Mouse (Mus musculus) midbrain, embryonic 16.5 days (tissue): ENCODE results near the gene Slc4a5. TPM values are rescaled to one million over a fixed set of nuclear protein-coding genes. Genes with fewer than 3 reads are reported as not detected.

Source experiments
- ATAC-seq: fragments of 200-750 bp; cut with Nextera tagmentation; 2 replicates; pipeline ENCODE4 v1.8.0; 2017; ENCODE audit warnings: moderate TSS enrichment
- H3K27ac ChIP-seq: fragments of 300-500 bp; sonication (generic); 2 replicates; pipeline ENCODE4 v1.5.1; 2014; ENCODE audit warnings: mild to moderate bottlenecking, low read length, mixed read lengths
- H3K27me3 ChIP-seq: fragments of 300-500 bp; sonication (generic); 2 replicates; pipeline ENCODE4 v1.6.1; 2014; ENCODE audit warnings: low read depth, low read length, mixed read lengths; ENCODE audit not compliant: control insufficient read depth, insufficient read depth
- H3K36me3 ChIP-seq: fragments of 300-500 bp; sonication (generic); 2 replicates; pipeline ENCODE4 v1.6.1; 2014; ENCODE audit warnings: mild to moderate bottlenecking, low read length, moderate library complexity, mixed read lengths; ENCODE audit not compliant: control insufficient read depth, insufficient read depth
- H3K4me1 ChIP-seq: fragments of 300-500 bp; sonication (generic); 2 replicates; pipeline ENCODE4 v1.6.1; 2014; ENCODE audit warnings: mild to moderate bottlenecking, low read length, mixed read lengths; ENCODE audit not compliant: control insufficient read depth, insufficient read depth
- H3K4me2 ChIP-seq: fragments of 300-500 bp; sonication (generic); 2 replicates; pipeline ENCODE4 v1.6.1; 2014; ENCODE audit warnings: mild to moderate bottlenecking, low read length, mixed read lengths
- H3K4me3 ChIP-seq: fragments of 300-500 bp; sonication (generic); 2 replicates; pipeline ENCODE4 v1.5.1; 2014; ENCODE audit warnings: low read depth, mild to moderate bottlenecking, low read length, moderate library complexity, mixed read lengths
- H3K9ac ChIP-seq: fragments of 300-500 bp; sonication (generic); 2 replicates; pipeline ENCODE4 v1.6.1; 2014; ENCODE audit warnings: low read depth, low read length, mixed read lengths
- H3K9me3 ChIP-seq: fragments of 300-500 bp; sonication (generic); replicated peaks from 2 replicates; pipeline ENCODE4 v1.6.1; 2014; ENCODE audit warnings: mild to moderate bottlenecking, low read length, mixed read lengths; ENCODE audit not compliant: control insufficient read depth, poor library complexity, severe bottlenecking
- WGBS: fragments of 180-500 bp; shearing (Covaris S2); extraction: QIAGEN DNeasy Blood & Tissue Kit; methylation state at CpG from one replicate; pipeline ENCODE4 v1.1.7; 2014; 5-methylcytosine and 5-hydroxymethylcytosine counted together
- polyA plus RNA-seq: library from polyadenylated mRNA; unstranded; fragments of >200 nt; fragmentation: Nextera tagmentation; extraction: Ambion mirVana; gene quantifications from 2 replicates; pipeline ENCODE4 v1.2.1, GENCODE M21; 2015

Slc4a5 gene
- polyA plus RNA-seq, 1 experiment from 2014 or later: 0.49 TPM

DNA sequence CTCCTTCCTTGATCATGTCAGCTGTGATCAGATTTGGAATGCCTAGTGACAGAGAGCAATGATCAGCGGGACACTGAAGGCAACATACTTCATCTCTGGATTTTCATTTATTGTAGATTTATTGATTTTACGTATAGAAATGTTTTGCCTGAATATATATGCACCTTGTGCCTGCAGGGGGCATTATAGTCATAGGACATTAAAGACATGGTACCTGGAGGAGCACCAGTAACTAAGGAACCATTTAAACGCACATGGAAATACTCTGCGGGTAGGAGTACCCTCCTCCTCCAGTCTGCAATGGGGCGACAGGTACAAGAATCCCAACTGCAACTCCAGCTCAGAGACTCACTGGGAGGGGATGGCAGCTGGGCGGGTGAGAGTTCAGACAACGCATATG lies 89.4 kb downstream of the Slc4a5 start:
- no peak for ATAC-seq
- H3K27me3 ChIP-seq: no peaks in the 10 kb centered on the region
- H3K27ac ChIP-seq: no peak overlapping the region
- H3K36me3 ChIP-seq: peaks cover 20% of the 10 kb centered on the region
- no peak overlapping the region for H3K4me2 ChIP-seq
- H3K4me3 ChIP-seq: no peak overlapping the region
- no peaks in the 10 kb centered on the region for H3K9me3 ChIP-seq
- no peaks in the 10 kb centered on the region for H3K4me1 ChIP-seq
- H3K9ac ChIP-seq: no peak overlapping the region
- 95% methylated on average over 7 of the region's 7 CpGs for WGBS

DNA sequence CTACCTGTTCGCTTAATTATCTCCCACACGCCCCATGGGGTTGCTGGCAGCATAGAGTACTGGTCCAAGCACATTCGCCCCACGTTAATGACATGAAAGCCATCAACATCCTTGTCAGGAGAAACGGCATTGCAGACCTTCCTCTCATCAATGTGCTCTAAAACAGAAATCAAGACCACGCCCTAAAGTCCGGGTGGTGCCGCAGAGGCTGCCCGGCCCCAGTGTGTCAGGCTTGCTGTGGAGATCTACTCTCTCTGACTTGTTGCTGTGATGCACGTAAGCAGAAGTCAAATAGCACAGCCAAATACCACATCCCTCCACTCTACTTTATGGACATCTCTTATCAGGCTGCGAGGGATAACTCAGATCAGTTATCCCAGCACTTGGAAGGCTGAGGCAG lies 91.6 kb downstream of the Slc4a5 start:
- no peak overlapping the region for H3K4me2 ChIP-seq
- peaks cover 12% of the 10 kb centered on the region; the same call in 1 of the 2 replicates for H3K36me3 ChIP-seq
- WGBS: 95% methylated on average over 11 of the region's 11 CpGs
- H3K9ac ChIP-seq: no peak overlapping the region
- no peak for ATAC-seq
- no peak overlapping the region for H3K27ac ChIP-seq
- H3K27me3 ChIP-seq: no peaks in the 10 kb centered on the region
- no peaks in the 10 kb centered on the region for H3K9me3 ChIP-seq
- no peak overlapping the region for H3K4me3 ChIP-seq
- H3K4me1 ChIP-seq: peaks cover 5% of the 10 kb centered on the region

DNA sequence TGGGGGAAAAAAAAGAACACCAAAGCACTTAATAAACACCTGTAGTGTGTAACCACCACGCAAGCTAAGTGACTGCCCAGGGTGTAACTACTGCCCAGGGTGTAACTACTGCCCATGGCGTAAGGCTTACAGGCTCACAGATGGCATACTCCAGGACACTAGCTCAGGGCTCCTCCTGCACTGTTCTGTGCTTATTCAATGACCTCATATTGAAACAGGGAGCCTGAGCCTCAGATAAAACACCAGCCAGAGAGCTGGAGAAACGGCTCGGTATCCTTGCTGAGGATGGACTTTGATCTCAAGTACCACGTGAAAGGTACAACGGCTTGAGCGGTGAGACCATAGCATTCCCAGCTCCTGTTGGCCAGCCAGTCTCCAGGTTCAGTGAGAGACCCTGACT lies 92.4 kb downstream of the Slc4a5 start:
- no peaks in the 10 kb centered on the region for H3K9me3 ChIP-seq
- 92% methylated on average over 7 of the region's 7 CpGs for WGBS
- H3K4me3 ChIP-seq: no peak overlapping the region
- no peak overlapping the region for H3K27ac ChIP-seq
- H3K27me3 ChIP-seq: no peaks in the 10 kb centered on the region
- no peak overlapping the region for H3K9ac ChIP-seq
- no peak overlapping the region for H3K4me2 ChIP-seq
- peaks cover 11% of the 10 kb centered on the region for H3K4me1 ChIP-seq
- no peak for ATAC-seq
- H3K36me3 ChIP-seq: peaks cover 12% of the 10 kb centered on the region; the same call in 1 of the 2 replicates

DNA sequence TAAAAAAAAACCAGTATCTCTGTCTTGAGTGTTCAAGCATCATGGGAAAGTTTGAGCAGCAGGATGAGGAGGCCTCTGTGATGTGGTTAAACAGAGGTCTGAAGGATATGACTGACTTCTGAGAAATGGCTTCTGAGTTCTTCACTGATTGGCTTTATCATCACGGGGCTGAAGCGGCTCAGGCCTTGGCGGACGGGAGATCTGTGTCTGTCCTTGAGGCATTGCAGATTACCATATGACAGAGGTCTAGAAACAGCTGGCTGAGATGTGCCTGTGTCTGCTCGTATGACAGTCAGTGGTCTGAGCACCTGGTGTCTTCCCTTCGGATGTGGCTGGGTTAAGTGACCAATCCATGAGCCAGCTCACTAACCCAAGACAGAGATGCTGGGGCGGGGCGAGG lies 92.9 kb downstream of the Slc4a5 start:
- Histone ChIP-seq H3K9me3 (no peaks in the 10 kb centered on the region), H3K4me1 (peaks cover 11% of the 10 kb centered on the region), H3K36me3 (peaks cover 12% of the 10 kb centered on the region; the same call in 1 of the 2 replicates), H3K4me3 (no peak overlapping the region), H3K27me3 (no peaks in the 10 kb centered on the region), H3K4me2 (no peak overlapping the region), H3K27ac (no peak overlapping the region), H3K9ac (no peak overlapping the region)
- ATAC-seq: no peak
- 89% methylated on average over 8 of the region's 8 CpGs for WGBS

DNA sequence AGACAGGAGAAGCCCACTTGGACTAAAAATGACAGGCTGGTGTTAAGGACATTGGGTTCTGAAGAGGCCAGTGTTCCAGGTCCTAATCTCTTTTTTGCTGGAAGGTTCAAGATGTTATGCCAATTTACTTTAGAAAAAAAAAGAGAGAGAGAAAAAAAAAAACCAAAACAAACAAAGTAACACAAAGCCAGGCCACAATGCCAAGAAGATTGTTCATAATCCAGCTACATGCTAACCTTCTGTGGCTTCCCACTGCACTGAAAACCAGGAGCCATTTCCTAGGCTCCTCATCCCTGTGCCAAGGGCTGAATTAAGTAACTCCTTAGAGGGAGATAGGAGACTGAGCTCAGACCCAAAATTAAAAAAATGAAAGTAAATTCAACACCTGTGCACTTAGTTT lies 95.7 kb downstream of the Slc4a5 start:
- Histone ChIP-seq H3K36me3 (peaks cover 6% of the 10 kb centered on the region; the same call in 1 of the 2 replicates), H3K4me3 (no peak overlapping the region), H3K4me2 (no peak overlapping the region), H3K27me3 (no peaks in the 10 kb centered on the region), H3K9me3 (no peaks in the 10 kb centered on the region), H3K27ac (no peak overlapping the region), H3K4me1 (peaks cover 14% of the 10 kb centered on the region), H3K9ac (no peak overlapping the region)
- ATAC-seq: no peak

DNA sequence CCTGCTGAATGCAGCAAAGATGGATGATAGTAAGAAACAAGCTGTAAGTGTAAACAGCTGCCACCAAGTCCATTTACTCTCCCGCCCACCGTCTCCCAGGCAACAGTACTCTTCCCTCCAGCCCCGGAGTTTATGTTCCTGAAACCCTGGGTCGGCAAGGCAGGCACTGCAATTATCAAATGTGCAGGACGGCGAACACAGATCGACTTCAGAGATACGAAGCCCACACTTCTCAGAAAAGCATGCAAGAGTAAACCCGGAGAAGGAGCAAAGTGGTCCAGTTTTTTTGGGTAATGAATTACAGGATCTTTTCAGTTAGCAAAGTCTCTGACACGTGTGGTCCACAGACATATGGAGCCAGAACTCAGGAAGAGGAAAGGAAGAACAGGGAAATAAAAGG lies 96.4 kb downstream of the Slc4a5 start:
- H3K36me3 ChIP-seq: peaks cover under 1% of the 10 kb centered on the region; the same call in 1 of the 2 replicates
- H3K27me3 ChIP-seq: no peaks in the 10 kb centered on the region
- ATAC-seq: no peak
- H3K9ac ChIP-seq: no peak overlapping the region
- no peaks in the 10 kb centered on the region for H3K9me3 ChIP-seq
- peaks cover 14% of the 10 kb centered on the region for H3K4me1 ChIP-seq
- peak overlapping the region; percentile 63 for H3K4me2 ChIP-seq
- WGBS: 3% methylated on average over 10 of the region's 10 CpGs
- H3K4me3 ChIP-seq: peak overlapping the region; percentile 83
- no peak overlapping the region for H3K27ac ChIP-seq

DNA sequence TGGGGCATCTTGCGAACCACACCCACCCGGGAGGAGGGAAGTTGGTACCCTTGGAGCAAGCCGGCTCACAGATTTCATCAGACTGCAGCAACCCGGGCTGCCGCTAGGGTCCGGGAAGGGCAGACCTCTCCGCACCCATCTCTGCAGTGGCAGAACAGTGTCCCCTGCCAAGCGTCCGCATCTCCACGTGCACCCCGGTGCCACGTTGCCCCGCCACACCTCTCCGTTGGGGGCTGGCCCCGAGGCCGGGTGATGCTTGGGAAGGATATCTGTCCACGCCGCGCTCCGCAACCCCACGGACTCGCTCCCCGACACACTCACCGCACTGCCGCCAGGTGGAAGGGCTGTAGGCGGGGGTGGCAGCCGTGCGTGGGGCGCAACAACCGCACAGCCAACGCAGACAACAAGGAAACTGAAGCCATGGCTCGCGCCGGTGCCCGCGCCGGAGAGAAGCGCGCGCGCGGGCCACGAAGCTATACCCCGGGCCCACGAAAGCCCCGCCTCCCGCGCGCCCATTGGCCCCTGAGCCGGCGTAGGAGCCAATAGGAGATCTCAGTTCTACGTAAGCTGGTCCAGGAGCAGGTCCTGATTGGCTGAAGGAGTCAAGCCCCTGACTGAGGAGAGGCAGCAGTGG lies 97.6 kb downstream of the Slc4a5 start:
- peak; percentile 99 for ATAC-seq
- H3K36me3 ChIP-seq: no peaks in the 10 kb centered on the region
- H3K4me3 ChIP-seq: peak overlapping the region; percentile 83
- peaks cover 14% of the 10 kb centered on the region for H3K4me1 ChIP-seq
- WGBS: under 1% methylated on average over 50 of the region's 52 CpGs
- H3K27ac ChIP-seq: peak overlapping the region; percentile 81
- peak overlapping the region; percentile 83 for H3K9ac ChIP-seq
- no peaks in the 10 kb centered on the region for H3K27me3 ChIP-seq
- H3K4me2 ChIP-seq: peak overlapping the region; percentile 63
- no peaks in the 10 kb centered on the region for H3K9me3 ChIP-seq

DNA sequence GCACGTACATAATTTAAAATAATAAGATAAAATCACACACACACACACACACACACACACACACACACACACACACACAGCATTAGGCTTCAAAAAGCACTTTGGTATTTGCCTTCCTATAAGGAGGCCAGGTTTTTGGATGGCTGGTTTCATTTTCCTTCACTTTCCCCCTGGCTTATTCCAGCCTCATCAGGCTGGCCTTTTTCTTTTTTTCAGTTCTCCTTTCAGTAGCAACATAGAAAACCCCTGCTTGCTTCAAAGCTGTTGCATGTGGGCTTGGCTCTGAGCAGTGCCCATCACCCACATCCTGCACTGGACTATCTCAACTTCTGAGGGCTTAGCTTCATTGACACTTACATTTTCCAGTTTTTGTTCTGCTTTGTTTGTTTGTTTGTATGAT lies 102.3 kb downstream of the Slc4a5 start:
- 68% methylated on average over 1 of the region's 1 CpGs for WGBS
- Histone ChIP-seq H3K27ac (no peak overlapping the region), H3K9ac (no peak overlapping the region), H3K27me3 (no peaks in the 10 kb centered on the region), H3K4me2 (no peak overlapping the region), H3K36me3 (no peaks in the 10 kb centered on the region), H3K4me1 (peaks cover 12% of the 10 kb centered on the region), H3K4me3 (no peak overlapping the region), H3K9me3 (no peaks in the 10 kb centered on the region)
- no peak for ATAC-seq

DNA sequence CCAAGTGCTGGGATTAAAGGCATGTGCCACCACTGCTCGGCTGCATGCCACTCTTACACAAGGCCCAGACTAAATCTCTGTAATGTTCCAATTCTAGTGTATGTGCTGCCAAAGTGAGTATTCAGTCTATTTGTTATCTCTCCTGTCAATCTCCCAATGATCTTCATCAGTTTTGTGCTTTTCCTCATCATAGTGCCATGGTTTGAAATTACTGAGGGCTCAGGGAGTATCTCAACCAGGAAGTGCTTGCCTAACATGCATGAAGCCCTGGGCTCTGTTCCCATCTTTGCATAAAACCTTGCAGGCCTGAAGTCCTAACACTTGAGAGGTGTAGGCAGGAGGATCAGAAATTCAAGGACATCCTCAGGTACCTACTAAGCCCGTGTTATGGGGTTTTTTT lies 103.2 kb downstream of the Slc4a5 start:
- Histone ChIP-seq H3K4me3 (no peak overlapping the region), H3K9ac (no peak overlapping the region), H3K36me3 (no peaks in the 10 kb centered on the region), H3K9me3 (no peaks in the 10 kb centered on the region), H3K4me1 (peaks cover 15% of the 10 kb centered on the region), H3K4me2 (no peak overlapping the region), H3K27ac (no peak overlapping the region), H3K27me3 (no peaks in the 10 kb centered on the region)
- no peak for ATAC-seq
- WGBS: 61% methylated on average over 2 of the region's 2 CpGs
